Mouse (Mus musculus): ENCODE measurements around the gene Liph. TPM values are rescaled to one million over a fixed set of nuclear protein-coding genes. Genes with fewer than 3 reads are reported as not detected.
"Not testable (repeated sequence)": the region's sequence is repeated elsewhere in the genome, so short reads cannot be mapped to it uniquely, and the experiment has no call there.

Liph gene
- polyA plus RNA-seq, 1 experiment from 2014 or later: 0.94 TPM

- Histone ChIP-seq H3K9ac (no peak overlapping the region), H3K9me3 (no peaks in the 10 kb centered on the region), H3K27me3 (no peaks in the 10 kb centered on the region), H3K4me2 (replicated peaks) (no peak overlapping the region), H3K36me3 (no peaks in the 10 kb centered on the region), H3K4me1 (no peaks in the 10 kb centered on the region), H3K4me3 (no peak overlapping the region), H3K27ac (no peak overlapping the region)
- ATAC-seq (ENCODE audit: low FRiP score, low read depth): no peak
- WGBS: 76% methylated on average over 5 of the region's 5 CpGs
Observed at GRCm38 (mm10) chr16:21969874-21970273, 25.6 kb downstream of the Liph start.

DNA sequence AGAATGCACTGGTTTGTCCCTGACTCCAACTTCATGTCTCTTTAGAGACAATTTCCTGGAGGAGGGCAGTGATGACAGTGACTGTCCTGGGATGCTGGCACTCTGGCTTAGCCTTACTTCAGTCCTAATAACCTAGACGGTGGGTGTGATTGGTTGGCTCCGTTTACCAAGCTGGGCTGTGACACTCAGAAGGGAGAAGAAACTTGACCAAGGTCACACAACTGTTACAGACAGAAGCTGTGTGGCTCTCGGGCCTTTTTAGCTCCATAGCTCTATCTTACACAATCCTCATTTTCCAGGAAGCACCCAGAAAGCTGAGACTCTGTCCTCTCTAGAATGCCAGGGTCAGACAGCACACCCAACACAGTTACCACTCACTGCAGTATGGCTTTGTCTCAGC lies 29.9 kb downstream of the Liph start:
- Histone ChIP-seq H3K36me3 (no peaks in the 10 kb centered on the region), H3K4me1 (no peaks in the 10 kb centered on the region), H3K9me3 (no peaks in the 10 kb centered on the region), H3K27me3 (no peaks in the 10 kb centered on the region), H3K4me3 (no peak overlapping the region), H3K27ac (no peak overlapping the region), H3K4me2 (replicated peaks) (no peak overlapping the region), H3K9ac (no peak overlapping the region)
- 88% methylated on average over 3 of the region's 3 CpGs for WGBS
- no peak for ATAC-seq (ENCODE audit: low FRiP score, low read depth)

DNA sequence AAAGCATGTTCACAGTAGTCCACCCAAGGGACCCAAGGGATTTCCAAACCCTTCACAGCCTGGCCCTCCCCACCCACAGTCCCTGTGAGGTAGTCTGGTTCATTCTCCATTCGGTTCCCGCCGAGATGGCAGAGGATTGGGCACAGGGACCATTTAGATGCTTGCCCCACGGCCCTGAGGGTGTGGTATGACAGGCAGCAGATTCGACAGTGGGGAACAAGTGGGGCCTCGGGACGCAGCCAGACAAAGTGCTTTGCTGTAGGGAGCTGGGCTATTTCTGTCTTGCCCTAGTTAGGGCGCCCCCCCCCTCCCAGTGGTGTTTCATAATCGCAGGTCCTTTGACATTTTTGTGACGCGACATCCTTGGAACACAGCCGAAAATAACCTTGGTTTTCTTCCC lies 39.9 kb downstream of the Liph start:
- Histone ChIP-seq H3K27ac (no peak overlapping the region), H3K4me2 (replicated peaks) (no peak overlapping the region), H3K9me3 (no peaks in the 10 kb centered on the region), H3K4me3 (no peak overlapping the region), H3K27me3 (no peaks in the 10 kb centered on the region), H3K36me3 (no peaks in the 10 kb centered on the region), H3K4me1 (no peaks in the 10 kb centered on the region), H3K9ac (no peak overlapping the region)
- 74% methylated on average over 12 of the region's 12 CpGs for WGBS
- ATAC-seq (ENCODE audit: low FRiP score, low read depth): no peak

GRCm38 (mm10) chr16:21946761-21947715 lies 48.4 kb downstream of the Liph start, which contains the start of gene Tmem41a:
Gene Tmem41a, minus strand, starts transcription at chr16:21947552.
- ATAC-seq (ENCODE audit: low FRiP score, low read depth): peak; percentile 97
- peak within 1 kb of the TSS; percentile 83 for H3K4me2 ChIP-seq (replicated peaks)
- WGBS: 1% methylated on average over 61 of the region's 63 CpGs
- H3K9ac ChIP-seq: peak within 1 kb of the TSS; percentile 82
- H3K27ac ChIP-seq: no peak within 1 kb of the TSS
- peak within 1 kb of the TSS; percentile 59 for H3K4me3 ChIP-seq
- no peaks in the 10 kb centered on the region for H3K9me3 ChIP-seq
- peaks cover 9% of the 10 kb centered on the region for H3K4me1 ChIP-seq
- H3K36me3 ChIP-seq: no peaks in the 10 kb centered on the region; the same call in 1 of the 2 replicates
- H3K27me3 ChIP-seq: no peaks in the 10 kb centered on the region

DNA sequence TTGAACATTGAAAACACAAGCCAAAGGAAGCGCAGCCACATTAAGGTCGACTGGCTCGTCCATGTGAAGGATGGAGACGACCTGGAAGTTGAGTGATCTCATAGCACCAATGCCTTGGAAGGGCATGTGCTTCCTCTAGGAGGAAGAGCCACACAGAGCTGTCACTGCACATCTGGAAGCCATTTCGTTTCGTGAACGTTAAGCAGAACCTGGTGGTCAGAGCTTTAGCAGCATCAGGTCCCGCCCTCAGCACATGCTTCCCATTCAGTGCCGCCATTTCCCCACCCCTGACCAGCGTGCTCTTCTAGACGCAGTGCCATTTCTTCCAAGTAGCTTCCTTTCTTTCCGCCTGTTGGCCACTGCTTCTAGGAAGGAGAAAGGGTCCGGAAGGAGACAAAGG lies 67.0 kb downstream of the Liph start:
- no peak for ATAC-seq (ENCODE audit: low FRiP score, low read depth)
- no peak overlapping the region for H3K4me3 ChIP-seq
- 46% methylated on average over 13 of the region's 13 CpGs for WGBS
- no peaks in the 10 kb centered on the region for H3K4me1 ChIP-seq
- no peaks in the 10 kb centered on the region for H3K27me3 ChIP-seq
- no peak overlapping the region for H3K9ac ChIP-seq
- H3K9me3 ChIP-seq: no peaks in the 10 kb centered on the region
- H3K36me3 ChIP-seq: peaks cover 50% of the 10 kb centered on the region
- no peak overlapping the region for H3K27ac ChIP-seq
- H3K4me2 ChIP-seq (replicated peaks): no peak overlapping the region

GRCm38 (mm10) chr16:21916681-21917080 lies 78.8 kb downstream of the Liph start:
- Histone ChIP-seq H3K4me1 (no peaks in the 10 kb centered on the region), H3K4me3 (no peak overlapping the region), H3K9me3 (peaks cover 5% of the 10 kb centered on the region; the same call in 1 of the 2 replicates), H3K4me2 (replicated peaks) (no peak overlapping the region), H3K9ac (no peak overlapping the region), H3K36me3 (peaks cover 33% of the 10 kb centered on the region), H3K27ac (no peak overlapping the region), H3K27me3 (no peaks in the 10 kb centered on the region)
- WGBS: 57% methylated on average over 7 of the region's 7 CpGs
- no peak for ATAC-seq (ENCODE audit: low FRiP score, low read depth)

GRCm38 (mm10) chr16:21913347-21913746 lies 82.1 kb downstream of the Liph start:
- Histone ChIP-seq H3K4me3 (no peak overlapping the region), H3K9ac (no peak overlapping the region), H3K4me1 (no peaks in the 10 kb centered on the region), H3K27me3 (no peaks in the 10 kb centered on the region), H3K27ac (no peak overlapping the region), H3K36me3 (peaks cover 32% of the 10 kb centered on the region), H3K9me3 (peaks cover 3% of the 10 kb centered on the region; the same call in 1 of the 2 replicates), H3K4me2 (replicated peaks) (no peak overlapping the region)
- no peak for ATAC-seq (ENCODE audit: low FRiP score, low read depth)
- WGBS: 89% methylated on average over 6 of the region's 6 CpGs

GRCm38 (mm10) chr16:21908906-21909305 lies 86.6 kb downstream of the Liph start:
- H3K9me3 ChIP-seq; H3K4me1 ChIP-seq; H3K27ac ChIP-seq; ATAC-seq (ENCODE audit: low FRiP score, low read depth); H3K9ac ChIP-seq; H3K4me3 ChIP-seq; H3K4me2 ChIP-seq (replicated peaks); H3K27me3 ChIP-seq: not testable (repeated sequence)
- H3K36me3 ChIP-seq: peaks cover 30% of the 10 kb centered on the region
- 47% methylated on average over 6 of the region's 8 CpGs for WGBS

- Histone ChIP-seq H3K27ac (no peak overlapping the region), H3K4me3 (no peak overlapping the region), H3K36me3 (peaks cover 24% of the 10 kb centered on the region), H3K4me2 (replicated peaks) (no peak overlapping the region), H3K4me1 (no peaks in the 10 kb centered on the region), H3K27me3 (no peaks in the 10 kb centered on the region), H3K9me3 (no peaks in the 10 kb centered on the region), H3K9ac (no peak overlapping the region)
- ATAC-seq (ENCODE audit: low FRiP score, low read depth): no peak
- 81% methylated on average over 6 of the region's 6 CpGs for WGBS
Observed at GRCm38 (mm10) chr16:21906902-21907301, 88.6 kb downstream of the Liph start.

DNA sequence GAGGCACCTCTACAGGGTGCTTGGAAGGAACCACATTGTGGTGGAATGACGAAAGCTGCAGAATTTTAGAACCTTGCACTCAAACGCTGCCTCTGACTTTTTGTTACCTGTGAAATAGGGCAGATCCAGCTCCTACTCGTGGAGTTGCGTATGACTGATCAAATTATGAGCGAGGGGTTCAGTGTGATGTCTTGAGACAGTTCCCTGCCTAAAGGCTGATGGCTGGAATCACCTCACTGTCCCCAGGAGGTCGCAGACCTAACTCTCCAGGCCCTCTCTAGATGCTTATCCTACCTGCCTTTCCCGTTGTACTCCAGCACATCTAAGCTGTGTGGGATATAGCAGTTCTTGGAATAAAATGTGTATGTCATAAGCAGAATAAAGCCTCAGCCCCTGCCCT lies 89.5 kb downstream of the Liph start:
- 87% methylated on average over 7 of the region's 7 CpGs for WGBS
- Histone ChIP-seq H3K9ac (no peak overlapping the region), H3K36me3 (peaks cover 21% of the 10 kb centered on the region), H3K4me3 (no peak overlapping the region), H3K27me3 (no peaks in the 10 kb centered on the region), H3K9me3 (no peaks in the 10 kb centered on the region), H3K27ac (no peak overlapping the region), H3K4me1 (no peaks in the 10 kb centered on the region), H3K4me2 (replicated peaks) (no peak overlapping the region)
- ATAC-seq (ENCODE audit: low FRiP score, low read depth): no peak

DNA sequence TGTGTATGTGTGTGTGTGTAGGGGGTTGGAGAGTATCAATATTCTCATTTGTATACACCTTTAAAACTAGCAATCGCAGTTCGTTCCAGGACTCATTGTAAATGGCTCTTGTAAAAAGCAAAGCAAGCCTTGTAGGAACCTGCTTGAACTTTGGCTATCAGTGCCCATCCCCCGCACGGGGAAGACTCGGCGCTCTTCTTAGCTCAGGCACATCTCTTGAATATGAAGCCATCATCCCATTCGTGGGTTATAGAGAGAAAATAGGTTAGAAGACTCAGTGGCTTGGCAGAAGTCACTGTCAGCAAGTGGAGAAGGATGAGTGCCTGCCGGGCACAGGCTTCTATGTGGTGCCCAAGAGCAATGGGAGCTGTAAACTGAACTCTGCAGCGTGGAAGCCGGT lies 90.8 kb downstream of the Liph start:
- H3K9me3 ChIP-seq: no peaks in the 10 kb centered on the region
- no peak overlapping the region for H3K9ac ChIP-seq
- H3K4me3 ChIP-seq: no peak overlapping the region
- H3K27ac ChIP-seq: no peak overlapping the region
- H3K36me3 ChIP-seq: peaks cover 14% of the 10 kb centered on the region
- no peak overlapping the region for H3K4me2 ChIP-seq (replicated peaks)
- no peaks in the 10 kb centered on the region for H3K27me3 ChIP-seq
- WGBS: 81% methylated on average over 10 of the region's 10 CpGs
- no peak for ATAC-seq (ENCODE audit: low FRiP score, low read depth)
- no peaks in the 10 kb centered on the region for H3K4me1 ChIP-seq

Data from limb, embryonic 13.5 days (tissue).